Mouse (Mus musculus): ENCODE results near the gene Golga4. TPM values are rescaled to one million over a fixed set of nuclear protein-coding genes. Genes with fewer than 3 reads are reported as not detected.
A peak's percentile ranks its signal among the peaks of the same experiment; 100 is the strongest.

Gene Golga4
- polyA plus RNA-seq, 1 experiment from 2014 or later = 47.1 TPM

DNA sequence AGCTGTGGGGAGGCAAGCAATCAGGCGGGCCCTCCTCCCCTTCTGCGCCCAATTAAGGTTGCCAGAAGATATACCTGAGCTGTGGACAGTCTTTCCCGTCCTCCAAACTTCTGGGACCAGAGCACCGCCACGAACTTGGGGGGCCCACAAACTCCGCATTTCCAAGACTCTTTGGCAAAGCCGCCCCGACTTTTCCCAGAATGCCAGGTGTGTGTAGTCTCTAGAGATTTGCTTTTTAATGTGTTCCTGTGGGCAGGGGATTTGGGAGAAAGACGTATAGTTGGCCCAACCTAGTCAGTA, 19.0 kb upstream of the Golga4 start:
- no peak for DNase-seq (ENCODE audit: low spot score)
- H3K4me2 ChIP-seq (replicated peaks) = no peak overlapping the region
- no peak overlapping the region for H3K27ac ChIP-seq
- WGBS = 1% methylated on average over 9 of the region's 9 CpGs
- peaks cover 11% of the 10 kb centered on the region; the same call in 1 of the 2 replicates for H3K4me1 ChIP-seq (replicated peaks; ENCODE audit: control insufficient read depth, insufficient read depth, low read length)
- H3K36me3 ChIP-seq (replicated peaks; ENCODE audit: control insufficient read depth, insufficient read depth) = no peaks in the 10 kb centered on the region
- peaks cover 88% of the 10 kb centered on the region for H3K27me3 ChIP-seq (ENCODE audit: control insufficient read depth, insufficient read depth, low read length)
- ATAC-seq (ENCODE audit: low FRiP score) = no peak
- H3K4me3 ChIP-seq (replicated peaks; ENCODE audit: low read length) = no peak overlapping the region
- no peaks in the 10 kb centered on the region for H3K9me3 ChIP-seq (ENCODE audit: control insufficient read depth, low read length)
- no peak overlapping the region for H3K9ac ChIP-seq

DNA sequence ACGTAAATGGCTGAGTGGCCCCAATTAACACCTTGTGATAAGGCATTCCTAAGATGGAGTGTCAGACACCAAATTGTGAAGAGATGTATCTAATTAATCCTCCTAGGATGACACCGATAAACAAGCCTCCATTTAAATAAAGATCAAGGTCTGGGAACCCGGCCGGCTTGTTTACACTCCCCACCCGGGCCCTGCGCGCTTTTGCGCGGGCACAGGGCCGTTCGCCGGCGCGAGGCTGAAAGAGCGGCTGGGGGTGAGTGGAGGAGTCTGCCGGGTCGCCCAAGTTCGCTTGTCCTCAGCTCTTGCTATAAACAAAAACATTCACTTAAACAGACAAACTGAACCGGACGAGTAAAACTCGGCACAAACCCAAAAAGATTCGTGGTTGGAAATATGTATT, 18.4 kb upstream of the Golga4 start:
- ATAC-seq (ENCODE audit: low FRiP score) = no peak
- Histone ChIP-seq H3K27ac (no peak overlapping the region), H3K9ac (no peak overlapping the region), H3K4me2 (replicated peaks) (peak overlapping the region; percentile 39), H3K9me3 (ENCODE audit: control insufficient read depth, low read length) (no peaks in the 10 kb centered on the region), H3K27me3 (ENCODE audit: control insufficient read depth, insufficient read depth, low read length) (peaks cover 84% of the 10 kb centered on the region), H3K4me3 (replicated peaks; ENCODE audit: low read length) (peak overlapping the region; percentile 13; the same call in 1 of the 2 replicates), H3K36me3 (replicated peaks; ENCODE audit: control insufficient read depth, insufficient read depth) (no peaks in the 10 kb centered on the region), H3K4me1 (replicated peaks; ENCODE audit: control insufficient read depth, insufficient read depth, low read length) (peaks cover 11% of the 10 kb centered on the region; the same call in 1 of the 2 replicates)
- WGBS = under 1% methylated on average over 22 of the region's 22 CpGs
- no peak for DNase-seq (ENCODE audit: low spot score)

DNA sequence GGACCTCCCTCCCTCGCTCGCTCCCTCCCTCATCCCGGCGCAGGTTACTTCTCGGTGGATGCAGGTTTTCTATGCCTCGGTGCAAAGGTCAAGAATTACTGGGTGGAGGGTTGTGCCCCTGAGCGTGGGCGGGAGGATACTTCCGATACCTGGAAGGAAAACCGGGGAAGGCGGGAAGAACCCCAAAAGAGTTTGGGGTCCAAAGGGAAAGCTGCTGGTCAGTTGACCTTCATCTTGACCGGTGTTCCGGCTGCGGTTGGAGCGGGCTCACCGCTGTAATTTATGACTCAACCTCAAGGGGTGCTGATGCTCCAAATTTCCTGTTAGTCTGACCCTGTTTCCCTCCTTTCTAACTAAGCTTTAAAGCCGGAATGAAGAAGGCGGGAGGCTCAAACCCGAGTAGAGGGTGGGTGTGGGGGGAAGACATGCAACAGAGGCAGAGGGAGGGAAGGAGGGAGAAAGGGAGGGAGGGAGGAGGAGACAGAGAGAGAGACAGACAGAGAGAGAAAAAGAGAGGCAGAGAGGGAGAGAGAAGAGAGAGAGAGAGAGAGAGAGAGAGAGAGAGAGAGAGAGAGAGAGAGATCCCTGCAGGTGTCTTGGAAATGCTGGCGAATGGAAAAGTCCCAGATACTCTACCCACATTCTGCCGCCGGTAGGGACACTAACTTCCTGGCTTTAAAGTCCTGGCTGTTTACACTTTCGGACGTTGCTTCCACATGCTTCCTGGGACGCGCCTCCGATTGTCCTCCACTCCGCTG, 17.8 kb upstream of the Golga4 start:
- Histone ChIP-seq H3K4me1 (replicated peaks; ENCODE audit: control insufficient read depth, insufficient read depth, low read length) (peaks cover 11% of the 10 kb centered on the region; the same call in 1 of the 2 replicates), H3K36me3 (replicated peaks; ENCODE audit: control insufficient read depth, insufficient read depth) (no peaks in the 10 kb centered on the region), H3K4me2 (replicated peaks) (peak overlapping the region; percentile 39), H3K9me3 (ENCODE audit: control insufficient read depth, low read length) (no peaks in the 10 kb centered on the region), H3K27ac (no peak overlapping the region), H3K4me3 (replicated peaks; ENCODE audit: low read length) (peak overlapping the region; percentile 13; the same call in 1 of the 2 replicates), H3K27me3 (ENCODE audit: control insufficient read depth, insufficient read depth, low read length) (peaks cover 77% of the 10 kb centered on the region), H3K9ac (no peak overlapping the region)
- DNase-seq (ENCODE audit: low spot score) (peak; percentile 57), ATAC-seq (ENCODE audit: low FRiP score) (no peak)
- 1% methylated on average over 28 of the region's 28 CpGs for WGBS

DNA sequence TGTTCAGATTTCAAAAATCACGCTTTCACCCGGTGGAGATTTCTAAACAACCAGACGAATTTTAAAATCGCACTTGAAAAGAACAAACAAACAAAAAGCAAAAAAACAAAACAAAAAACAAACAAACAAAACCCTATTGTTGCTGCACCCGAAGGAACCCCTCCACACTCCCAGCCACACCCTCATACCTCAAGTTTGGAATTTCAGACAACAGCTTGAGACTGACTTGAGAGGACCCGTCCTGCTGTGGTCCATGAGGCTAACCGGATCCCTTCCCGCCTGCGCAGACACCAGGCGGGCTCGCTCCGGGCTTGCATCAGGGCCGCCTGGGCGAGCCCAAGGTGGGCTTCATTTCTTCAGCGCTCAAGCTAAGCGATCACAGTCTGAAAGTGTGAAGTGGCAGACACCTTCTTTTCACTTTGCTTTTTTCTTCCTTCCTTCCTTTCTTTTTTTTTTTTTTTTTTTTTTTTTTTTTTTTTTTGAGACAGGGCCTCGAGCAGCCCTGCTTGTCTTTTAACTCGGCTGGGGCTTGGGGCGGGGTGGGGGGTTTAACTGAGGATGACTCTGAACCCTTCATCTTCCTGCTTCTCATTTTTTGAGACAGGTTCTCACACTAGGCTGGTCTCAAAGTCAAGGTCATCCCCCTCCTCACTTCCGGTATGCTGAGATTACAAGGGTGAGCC, 17.0 kb upstream of the Golga4 start:
- Histone ChIP-seq H3K9ac (no peak overlapping the region), H3K9me3 (ENCODE audit: control insufficient read depth, low read length) (no peaks in the 10 kb centered on the region), H3K4me2 (replicated peaks) (peak overlapping the region; percentile 39), H3K36me3 (replicated peaks; ENCODE audit: control insufficient read depth, insufficient read depth) (no peaks in the 10 kb centered on the region), H3K4me1 (replicated peaks; ENCODE audit: control insufficient read depth, insufficient read depth, low read length) (peaks cover 11% of the 10 kb centered on the region; the same call in 1 of the 2 replicates), H3K4me3 (replicated peaks; ENCODE audit: low read length) (peak overlapping the region; percentile 13), H3K27me3 (ENCODE audit: control insufficient read depth, insufficient read depth, low read length) (peaks cover 70% of the 10 kb centered on the region), H3K27ac (no peak overlapping the region)
- WGBS = 1% methylated on average over 20 of the region's 20 CpGs
- ATAC-seq (ENCODE audit: low FRiP score) (peak; percentile 34; the same call in 1 of the 2 replicates), DNase-seq (ENCODE audit: low spot score) (no peak)

DNA sequence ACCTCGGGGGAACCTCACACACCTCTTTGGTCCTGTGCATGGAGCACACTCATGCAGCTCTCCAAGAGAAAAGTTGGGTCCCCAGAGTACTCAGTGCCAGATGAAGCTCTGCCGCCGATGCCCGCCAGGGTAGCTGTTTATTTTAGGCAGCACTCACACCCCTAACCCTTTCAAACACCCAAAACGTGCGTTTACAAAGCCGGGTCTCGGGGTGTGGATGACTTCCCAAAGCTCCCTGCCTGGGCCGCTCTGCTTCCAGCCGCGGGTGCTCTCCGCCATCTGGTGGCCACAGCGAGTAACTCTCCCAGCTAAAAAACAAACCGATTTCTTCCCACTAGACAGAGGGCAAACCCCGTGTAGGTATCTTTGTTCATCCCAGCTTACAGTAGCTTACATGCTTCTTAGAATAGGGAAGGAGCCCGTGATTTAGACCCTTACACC, 16.5 kb upstream of the Golga4 start:
- peaks cover 65% of the 10 kb centered on the region for H3K27me3 ChIP-seq (ENCODE audit: control insufficient read depth, insufficient read depth, low read length)
- H3K9me3 ChIP-seq (ENCODE audit: control insufficient read depth, low read length) = no peaks in the 10 kb centered on the region
- ATAC-seq (ENCODE audit: low FRiP score) = peak; percentile 79
- H3K36me3 ChIP-seq (replicated peaks; ENCODE audit: control insufficient read depth, insufficient read depth) = no peaks in the 10 kb centered on the region
- H3K4me3 ChIP-seq (replicated peaks; ENCODE audit: low read length) = no peak overlapping the region; the same call in 1 of the 2 replicates
- H3K9ac ChIP-seq = no peak overlapping the region
- H3K4me1 ChIP-seq (replicated peaks; ENCODE audit: control insufficient read depth, insufficient read depth, low read length) = peaks cover 11% of the 10 kb centered on the region; the same call in 1 of the 2 replicates
- peak; percentile 83 for DNase-seq (ENCODE audit: low spot score)
- peak overlapping the region; percentile 39 for H3K4me2 ChIP-seq (replicated peaks)
- H3K27ac ChIP-seq = no peak overlapping the region
- under 1% methylated on average over 16 of the region's 16 CpGs for WGBS

DNA sequence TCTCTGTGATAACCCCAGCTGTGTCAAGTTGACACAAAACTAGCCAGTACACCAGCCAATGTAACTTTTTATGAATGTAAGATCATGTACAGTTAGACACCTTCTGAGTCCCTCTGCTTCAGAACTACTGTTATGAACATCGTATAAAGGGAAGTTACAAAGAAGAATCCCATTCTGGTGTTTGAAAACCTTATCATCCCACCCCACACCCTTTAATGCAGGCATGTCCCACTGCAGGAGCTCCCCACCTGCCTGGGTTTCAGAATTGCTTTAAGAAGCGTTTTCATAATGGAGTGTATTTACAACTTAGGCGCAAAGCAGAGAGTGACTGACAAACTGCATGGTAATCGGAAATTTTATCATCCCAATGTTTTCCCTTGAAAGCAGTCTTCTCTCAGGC, 14.9 kb upstream of the Golga4 start:
- Histone ChIP-seq H3K4me1 (replicated peaks; ENCODE audit: control insufficient read depth, insufficient read depth, low read length) (peaks cover 11% of the 10 kb centered on the region; the same call in 1 of the 2 replicates), H3K36me3 (replicated peaks; ENCODE audit: control insufficient read depth, insufficient read depth) (no peaks in the 10 kb centered on the region), H3K4me2 (replicated peaks) (no peak overlapping the region), H3K4me3 (replicated peaks; ENCODE audit: low read length) (no peak overlapping the region), H3K9ac (no peak overlapping the region), H3K27me3 (ENCODE audit: control insufficient read depth, insufficient read depth, low read length) (peaks cover 49% of the 10 kb centered on the region), H3K9me3 (ENCODE audit: control insufficient read depth, low read length) (no peaks in the 10 kb centered on the region), H3K27ac (no peak overlapping the region)
- ATAC-seq (ENCODE audit: low FRiP score) (no peak), DNase-seq (ENCODE audit: low spot score) (no peak)
- WGBS = 86% methylated on average over 4 of the region's 4 CpGs

DNA sequence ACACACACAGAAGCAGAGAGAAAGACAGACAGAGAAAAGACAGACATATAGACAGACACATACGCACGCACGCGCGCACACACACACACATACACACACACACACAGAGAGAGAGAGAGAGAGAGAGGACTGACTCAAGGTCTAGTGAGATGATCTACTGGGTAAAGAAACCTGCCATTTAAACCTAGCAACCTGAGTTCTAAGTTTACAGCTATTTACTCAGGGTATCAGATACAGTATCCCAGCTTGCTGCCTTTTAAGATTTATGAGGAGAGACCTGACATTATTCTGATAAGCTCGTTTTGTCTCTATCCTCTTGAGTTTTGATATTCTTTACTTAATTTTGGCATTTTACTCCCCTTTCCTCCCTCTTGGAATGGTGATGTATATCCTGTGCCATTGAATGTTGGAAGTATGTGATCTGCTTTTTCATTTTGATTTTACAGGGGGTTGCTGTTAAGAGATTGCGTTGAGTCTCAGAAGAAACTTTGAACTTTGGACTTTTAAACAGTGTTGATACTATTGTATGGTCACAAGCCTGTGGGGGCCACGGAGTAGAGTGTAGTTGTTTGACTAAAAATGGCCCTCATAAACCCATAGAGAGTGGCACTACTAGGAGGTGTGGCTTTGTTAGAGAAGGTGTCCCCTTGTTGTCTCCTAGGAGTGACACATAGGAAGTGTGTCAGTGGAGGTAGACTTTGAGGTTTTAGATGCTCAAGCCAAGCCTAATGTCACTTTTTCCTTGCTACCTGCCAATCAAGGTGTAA, 13.0 kb upstream of the Golga4 start:
- DNase-seq (ENCODE audit: low spot score) (no peak), ATAC-seq (ENCODE audit: low FRiP score) (no peak)
- Histone ChIP-seq H3K4me3 (replicated peaks; ENCODE audit: low read length) (no peak overlapping the region), H3K4me1 (replicated peaks; ENCODE audit: control insufficient read depth, insufficient read depth, low read length) (peaks cover 5% of the 10 kb centered on the region; the same call in 1 of the 2 replicates), H3K27ac (no peak overlapping the region), H3K9me3 (ENCODE audit: control insufficient read depth, low read length) (no peaks in the 10 kb centered on the region), H3K27me3 (ENCODE audit: control insufficient read depth, insufficient read depth, low read length) (peaks cover 29% of the 10 kb centered on the region), H3K9ac (no peak overlapping the region), H3K36me3 (replicated peaks; ENCODE audit: control insufficient read depth, insufficient read depth) (no peaks in the 10 kb centered on the region), H3K4me2 (replicated peaks) (no peak overlapping the region)
- WGBS = 94% methylated on average over 8 of the region's 8 CpGs

DNA sequence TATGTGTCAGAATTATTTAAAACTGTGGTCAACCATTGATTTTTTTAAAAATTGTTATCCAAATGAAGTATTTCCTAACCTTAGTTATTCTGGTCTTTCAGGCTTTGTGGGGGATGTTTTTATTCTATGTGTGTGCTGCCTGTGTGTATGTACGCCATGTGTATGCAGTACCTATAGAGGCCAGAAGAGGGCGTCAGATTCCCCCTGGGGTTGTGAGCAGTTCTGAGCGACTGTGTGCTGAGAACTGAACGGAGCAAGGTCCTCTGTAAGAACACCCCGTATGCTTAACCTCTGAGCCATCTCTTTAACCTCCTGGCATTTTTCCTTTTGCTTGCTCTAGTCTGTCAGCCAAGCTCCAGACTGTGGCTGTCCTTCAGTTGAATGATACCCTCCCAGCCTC, 12.0 kb upstream of the Golga4 start:
- Histone ChIP-seq H3K4me2 (replicated peaks) (no peak overlapping the region), H3K4me3 (replicated peaks; ENCODE audit: low read length) (no peak overlapping the region), H3K27ac (no peak overlapping the region), H3K9ac (no peak overlapping the region), H3K4me1 (replicated peaks; ENCODE audit: control insufficient read depth, insufficient read depth, low read length) (0 out of 2 replicates have a peak, but pooled peaks cover 3% of the 10 kb centered on the region), H3K36me3 (replicated peaks; ENCODE audit: control insufficient read depth, insufficient read depth) (no peaks in the 10 kb centered on the region), H3K27me3 (ENCODE audit: control insufficient read depth, insufficient read depth, low read length) (peaks cover 19% of the 10 kb centered on the region), H3K9me3 (ENCODE audit: control insufficient read depth, low read length) (no peaks in the 10 kb centered on the region)
- no peak for DNase-seq (ENCODE audit: low spot score)
- ATAC-seq (ENCODE audit: low FRiP score) = no peak
- 91% methylated on average over 5 of the region's 5 CpGs for WGBS

DNA sequence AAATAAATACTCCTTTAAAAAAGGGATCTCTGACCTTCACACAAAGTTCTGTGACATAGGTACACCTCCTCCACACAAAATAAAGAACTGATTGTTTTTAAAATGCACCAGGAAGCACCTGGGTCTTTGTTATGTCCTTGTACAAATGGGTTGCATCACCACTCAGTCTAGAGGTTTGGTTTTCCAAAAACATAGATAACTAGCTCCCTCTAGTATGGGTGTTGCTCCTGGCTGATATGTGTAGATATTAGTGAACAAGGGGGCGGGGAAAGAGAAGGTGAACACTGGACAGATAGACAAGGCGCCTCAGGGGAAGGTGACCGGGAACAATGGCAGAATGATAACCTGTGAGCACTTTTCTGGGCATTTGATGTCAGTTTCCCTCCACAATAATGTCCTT, 10.1 kb upstream of the Golga4 start:
- 89% methylated on average over 3 of the region's 3 CpGs for WGBS
- ATAC-seq (ENCODE audit: low FRiP score) = no peak
- no peak overlapping the region for H3K27ac ChIP-seq
- H3K4me3 ChIP-seq (replicated peaks; ENCODE audit: low read length) = no peak overlapping the region
- no peaks in the 10 kb centered on the region for H3K4me1 ChIP-seq (replicated peaks; ENCODE audit: control insufficient read depth, insufficient read depth, low read length)
- no peaks in the 10 kb centered on the region for H3K36me3 ChIP-seq (replicated peaks; ENCODE audit: control insufficient read depth, insufficient read depth)
- 0 out of 2 replicates have a peak, but pooled peaks cover 7% of the 10 kb centered on the region for H3K27me3 ChIP-seq (ENCODE audit: control insufficient read depth, insufficient read depth, low read length)
- no peak overlapping the region for H3K4me2 ChIP-seq (replicated peaks)
- no peak overlapping the region for H3K9ac ChIP-seq
- DNase-seq (ENCODE audit: low spot score) = no peak
- H3K9me3 ChIP-seq (ENCODE audit: control insufficient read depth, low read length) = no peaks in the 10 kb centered on the region

Measured in hindbrain, embryonic 14.5 days (tissue).